Mouse (Mus musculus) T-cell, adult 2 months (primary cell): ENCODE measurements around the gene Kif22.
A peak's percentile ranks its signal among the peaks of the same experiment; 100 is the strongest.

Source experiments
- DNase-seq: peaks from one replicate; pipeline ENCODE4 v3.0.0; 2022; ENCODE audit warnings: low spot score

Gene Kif22

GRCm38 (mm10) chr7:126984667-126985444, 57.4 kb downstream of the Kif22 start:
- DNase-seq: no peak

DNA sequence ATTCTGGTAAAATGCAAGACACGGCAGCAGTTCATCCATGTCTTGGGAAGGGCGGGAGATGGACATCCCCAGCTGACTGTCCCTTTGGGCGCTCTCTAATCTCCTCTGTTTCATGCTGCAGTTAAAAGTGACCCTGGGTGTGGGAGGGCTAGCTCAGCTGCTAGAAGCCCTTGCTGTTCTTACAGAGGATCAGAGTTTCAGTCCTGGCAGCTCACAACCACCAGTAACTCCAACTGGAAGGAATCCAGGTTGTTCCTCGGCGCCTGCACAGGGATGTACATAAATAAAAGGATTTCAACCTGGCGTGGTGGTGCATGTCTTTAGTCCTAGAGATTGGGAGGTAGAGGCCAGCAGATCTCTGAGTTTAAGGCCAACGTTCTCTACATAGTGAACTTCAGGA, 59.2 kb downstream of the Kif22 start:
- no peak for DNase-seq

- DNase-seq: no peak
Measured at GRCm38 (mm10) chr7:126982054-126982453, 60.2 kb downstream of the Kif22 start.

- no peak for DNase-seq
Measured at GRCm38 (mm10) chr7:126981601-126982000, 60.7 kb downstream of the Kif22 start.

DNA sequence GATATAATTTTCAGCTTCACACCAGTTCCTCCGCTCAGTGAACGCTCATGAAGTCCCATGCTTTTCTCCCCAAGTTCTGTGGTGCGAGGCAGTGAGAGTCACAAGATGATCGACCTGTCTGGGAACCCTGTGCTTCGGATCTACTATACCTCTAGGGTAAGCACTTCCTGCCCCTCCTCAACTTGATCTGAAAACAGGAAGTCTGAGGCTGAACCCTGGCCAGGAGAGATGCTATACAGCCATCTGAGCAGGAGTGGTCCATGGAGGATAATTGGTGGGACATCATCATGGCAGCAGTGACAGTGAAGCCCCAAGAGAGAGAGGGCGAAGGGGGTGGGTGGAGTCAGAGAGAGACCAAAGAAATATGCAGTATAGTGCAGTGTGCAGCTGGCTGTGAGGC, 63.4 kb downstream of the Kif22 start:
- DNase-seq: peak; percentile 46
